Mouse (Mus musculus) kidney, embryonic 14.5 days (tissue): ENCODE data around the gene Trim38. TPM values are rescaled to one million over a fixed set of nuclear protein-coding genes. Genes with fewer than 3 reads are reported as not detected.
A peak's percentile ranks its signal among the peaks of the same experiment; 100 is the strongest.

ENCODE experiments used
- ATAC-seq: fragments of 200-750 bp; cut with Nextera tagmentation; 2 replicates; pipeline ENCODE4 v1.8.0; 2017; ENCODE audit warnings: moderate number of reproducible peaks, mild to moderate bottlenecking, moderate TSS enrichment, moderate library complexity; ENCODE audit not compliant: low FRiP score, low TSS enrichment
- H3K27ac ChIP-seq: fragments of 300-500 bp; sonication (generic); 2 replicates; pipeline ENCODE4 v1.5.1; 2014; ENCODE audit warnings: low read depth, mild to moderate bottlenecking, low read length, moderate library complexity, mixed read lengths
- H3K27me3 ChIP-seq: fragments of 300-500 bp; sonication (generic); 2 replicates; pipeline ENCODE4 v1.6.1; 2014; ENCODE audit warnings: mild to moderate bottlenecking, low read length; ENCODE audit not compliant: control insufficient read depth, insufficient read depth
- H3K36me3 ChIP-seq: fragments of 300-500 bp; sonication (generic); 2 replicates; pipeline ENCODE4 v1.6.1; 2014; ENCODE audit warnings: low read length, mixed read lengths; ENCODE audit not compliant: control insufficient read depth, insufficient read depth
- H3K4me1 ChIP-seq: fragments of 300-500 bp; sonication (generic); 2 replicates; pipeline ENCODE4 v1.6.1; 2014; ENCODE audit warnings: low read length, mixed read lengths; ENCODE audit not compliant: control insufficient read depth, insufficient read depth
- H3K4me2 ChIP-seq: fragments of 300-500 bp; sonication (generic); replicated peaks from 2 replicates; pipeline ENCODE4 v1.6.1; 2014; ENCODE audit warnings: low read depth, mild to moderate bottlenecking, low read length
- H3K4me3 ChIP-seq: fragments of 300-500 bp; sonication (generic); 2 replicates; pipeline ENCODE4 v1.5.1; 2014; ENCODE audit warnings: mild to moderate bottlenecking, low read length
- H3K9ac ChIP-seq: fragments of 300-500 bp; sonication (generic); 2 replicates; pipeline ENCODE4 v1.6.1; 2014; ENCODE audit warnings: low read depth, mild to moderate bottlenecking, low read length, moderate library complexity
- H3K9me3 ChIP-seq: fragments of 300-500 bp; sonication (generic); 2 replicates; pipeline ENCODE4 v1.6.1; 2016; ENCODE audit warnings: low read length; ENCODE audit not compliant: control insufficient read depth
- WGBS: fragments of 180-500 bp; shearing (Covaris S2); extraction: QIAGEN DNeasy Blood & Tissue Kit; methylation state at CpG from one replicate; pipeline ENCODE4 v1.1.7; 2014; 5-methylcytosine and 5-hydroxymethylcytosine counted together
- polyA plus RNA-seq: library from polyadenylated mRNA; unstranded; fragments of >200 nt; fragmentation: Nextera tagmentation; extraction: Ambion mirVana; gene quantifications from 2 replicates; pipeline ENCODE4 v1.2.1, GENCODE M21; 2014

Trim38 gene
- polyA plus RNA-seq, 1 experiment from 2014 or later: not detected

- 78% methylated on average over 2 of the region's 2 CpGs for WGBS
- H3K4me3 ChIP-seq: no peak overlapping the region
- H3K4me2 ChIP-seq: no peak overlapping the region
- no peaks in the 10 kb centered on the region for H3K27me3 ChIP-seq
- H3K9ac ChIP-seq: no peak overlapping the region
- H3K36me3 ChIP-seq: no peaks in the 10 kb centered on the region
- no peaks in the 10 kb centered on the region for H3K4me1 ChIP-seq
- H3K9me3 ChIP-seq: no peaks in the 10 kb centered on the region
- no peak for ATAC-seq
- no peak overlapping the region for H3K27ac ChIP-seq
These were observed 34.8 kb downstream of the Trim38 start for GRCm38 (mm10) chr13:23804532-23804931.

- ATAC-seq: no peak
- no peak within 1 kb of the TSS for H3K27ac ChIP-seq
- H3K36me3 ChIP-seq: no peaks in the 10 kb centered on the region
- no peaks in the 10 kb centered on the region for H3K27me3 ChIP-seq
- H3K4me2 ChIP-seq: no peak within 1 kb of the TSS
- no peaks in the 10 kb centered on the region for H3K4me1 ChIP-seq
- H3K9me3 ChIP-seq: no peaks in the 10 kb centered on the region
- no peak within 1 kb of the TSS for H3K4me3 ChIP-seq
- WGBS: 84% methylated on average over 15 of the region's 15 CpGs
- H3K9ac ChIP-seq: no peak within 1 kb of the TSS
These were observed 36.8 kb downstream of the Trim38 start, which contains the start of gene Slc17a2 for GRCm38 (mm10) chr13:23806422-23807052. Gene Slc17a2 (plus strand): TSS chr13:23806993.

- Histone ChIP-seq H3K9me3 (no peaks in the 10 kb centered on the region), H3K4me2 (no peak overlapping the region), H3K9ac (no peak overlapping the region), H3K4me3 (no peak overlapping the region), H3K36me3 (no peaks in the 10 kb centered on the region), H3K27me3 (no peaks in the 10 kb centered on the region), H3K4me1 (no peaks in the 10 kb centered on the region), H3K27ac (no peak overlapping the region)
- no peak for ATAC-seq
- 74% methylated on average over 2 of the region's 2 CpGs for WGBS
These were observed 46.4 kb downstream of the Trim38 start for GRCm38 (mm10) chr13:23816148-23816547.

- no peak for ATAC-seq
- H3K27ac ChIP-seq: no peak overlapping the region
- 73% methylated on average over 4 of the region's 4 CpGs for WGBS
- no peaks in the 10 kb centered on the region for H3K4me1 ChIP-seq
- H3K9ac ChIP-seq: no peak overlapping the region
- no peaks in the 10 kb centered on the region for H3K27me3 ChIP-seq
- no peak overlapping the region for H3K4me3 ChIP-seq
- H3K9me3 ChIP-seq: no peaks in the 10 kb centered on the region
- no peak overlapping the region for H3K4me2 ChIP-seq
- H3K36me3 ChIP-seq: no peaks in the 10 kb centered on the region
These were observed 50.6 kb downstream of the Trim38 start for GRCm38 (mm10) chr13:23820179-23820940.

GRCm38 (mm10) chr13:23822213-23822612 lies 52.5 kb downstream of the Trim38 start:
- Histone ChIP-seq H3K27ac (no peak overlapping the region), H3K4me1 (no peaks in the 10 kb centered on the region), H3K4me3 (no peak overlapping the region), H3K9ac (no peak overlapping the region), H3K27me3 (no peaks in the 10 kb centered on the region), H3K36me3 (no peaks in the 10 kb centered on the region), H3K4me2 (no peak overlapping the region), H3K9me3 (no peaks in the 10 kb centered on the region)
- 80% methylated on average over 3 of the region's 3 CpGs for WGBS
- ATAC-seq: no peak

GRCm38 (mm10) chr13:23826606-23827005 lies 56.9 kb downstream of the Trim38 start:
- no peaks in the 10 kb centered on the region for H3K27me3 ChIP-seq
- no peak overlapping the region for H3K4me2 ChIP-seq
- H3K36me3 ChIP-seq: no peaks in the 10 kb centered on the region
- H3K4me3 ChIP-seq: no peak overlapping the region
- no peaks in the 10 kb centered on the region for H3K9me3 ChIP-seq
- H3K9ac ChIP-seq: no peak overlapping the region
- no peaks in the 10 kb centered on the region for H3K4me1 ChIP-seq
- no peak for ATAC-seq
- 62% methylated on average over 3 of the region's 3 CpGs for WGBS
- H3K27ac ChIP-seq: no peak overlapping the region

GRCm38 (mm10) chr13:23833053-23833452 lies 63.3 kb downstream of the Trim38 start:
- 9% methylated on average over 6 of the region's 6 CpGs for WGBS

GRCm38 (mm10) chr13:23834836-23835235 lies 65.1 kb downstream of the Trim38 start:
- Histone ChIP-seq H3K4me3 (no peak overlapping the region), H3K36me3 (no peaks in the 10 kb centered on the region), H3K27ac (no peak overlapping the region), H3K27me3 (no peaks in the 10 kb centered on the region), H3K9ac (no peak overlapping the region), H3K4me2 (no peak overlapping the region), H3K9me3 (no peaks in the 10 kb centered on the region), H3K4me1 (no peaks in the 10 kb centered on the region)
- WGBS: 81% methylated on average over 5 of the region's 5 CpGs
- ATAC-seq: no peak

More at GRCm38 (mm10) chr13:23833053-23833452, 63.3 kb downstream of the Trim38 start:
- ATAC-seq: peak; percentile 78; the same call in 1 of the 2 replicates
- Histone ChIP-seq H3K27ac (no peak overlapping the region), H3K36me3 (no peaks in the 10 kb centered on the region), H3K9ac (no peak overlapping the region), H3K27me3 (no peaks in the 10 kb centered on the region), H3K4me2 (no peak overlapping the region), H3K4me3 (no peak overlapping the region), H3K4me1 (no peaks in the 10 kb centered on the region), H3K9me3 (no peaks in the 10 kb centered on the region)

GRCm38 (mm10) chr13:23836630-23837029 lies 66.9 kb downstream of the Trim38 start:
- Histone ChIP-seq H3K36me3 (no peaks in the 10 kb centered on the region), H3K4me2 (no peak overlapping the region), H3K4me3 (no peak overlapping the region), H3K4me1 (no peaks in the 10 kb centered on the region), H3K27me3 (no peaks in the 10 kb centered on the region), H3K9ac (no peak overlapping the region), H3K27ac (no peak overlapping the region), H3K9me3 (no peaks in the 10 kb centered on the region)
- ATAC-seq: no peak
- 88% methylated on average over 5 of the region's 5 CpGs for WGBS
